Mouse (Mus musculus) kidney, postnatal 0 days (tissue): ENCODE measurements at regions not wholly inside any gene's neighbourhood (a gene's known extent, or its start where the extent isn't known, plus 50 kb on each side); places are given as distances from the start of the nearest gene placed in this dataset.

Source experiments
- ATAC-seq: fragments of 200-750 bp; cut with Nextera tagmentation; replicated peaks from 2 replicates; pipeline ENCODE4 v1.8.0; 2017; ENCODE audit warnings: low read depth, moderate number of reproducible peaks, moderate TSS enrichment, moderate library complexity; ENCODE audit not compliant: low FRiP score
- DNase-seq: peaks from one replicate; pipeline ENCODE4 v3.0.0-alpha.2; 2016; ENCODE audit warnings: low spot score
- H3K27ac ChIP-seq: fragments of 300-500 bp; sonication (generic); 2 replicates; pipeline ENCODE4 v1.5.1; 2014; ENCODE audit warnings: mild to moderate bottlenecking
- H3K27me3 ChIP-seq: fragments of 300-500 bp; sonication (generic); 2 replicates; pipeline ENCODE4 v1.6.1; 2014; ENCODE audit warnings: low read length, mixed read lengths; ENCODE audit not compliant: insufficient read depth
- H3K36me3 ChIP-seq: fragments of 300-500 bp; sonication (generic); 2 replicates; pipeline ENCODE4 v1.6.1; 2014; ENCODE audit warnings: low read length, mixed read lengths; ENCODE audit not compliant: insufficient read depth
- H3K4me1 ChIP-seq: fragments of 300-500 bp; sonication (generic); replicated peaks from 2 replicates; pipeline ENCODE4 v1.6.1; 2014; ENCODE audit warnings: antibody characterized with exemption, low read length, mixed read lengths; ENCODE audit not compliant: insufficient read depth
- H3K4me2 ChIP-seq: fragments of 300-500 bp; sonication (generic); 2 replicates; pipeline ENCODE4 v1.6.1; 2014; ENCODE audit warnings: mild to moderate bottlenecking, low read length, moderate library complexity, mixed read lengths
- H3K4me3 ChIP-seq: fragments of 300-500 bp; sonication (generic); replicated peaks from 2 replicates; pipeline ENCODE4 v1.5.1; 2014; ENCODE audit warnings: low read depth, low read length
- H3K9ac ChIP-seq: fragments of 300-500 bp; sonication (generic); 2 replicates; pipeline ENCODE4 v1.6.1; 2014; ENCODE audit warnings: low read depth, low read length
- H3K9me3 ChIP-seq: fragments of 300-500 bp; sonication (generic); replicated peaks from 2 replicates; pipeline ENCODE4 v1.6.1; 2016; ENCODE audit warnings: low read length, inconsistent platforms, mixed read lengths
- CTCF ChIP-seq: IDR thresholded peaks from 2 replicates; pipeline ENCODE4 v1.5.1; 2016; ENCODE audit warnings: antibody characterized with exemption, low read depth, mild to moderate bottlenecking, moderate library complexity
- WGBS: fragments of 180-500 bp; shearing (Covaris S2); extraction: QIAGEN DNeasy Blood & Tissue Kit; methylation state at CpG from one replicate; pipeline ENCODE4 v1.1.7; 2014; 5-methylcytosine and 5-hydroxymethylcytosine counted together

GRCm38 (mm10) chr11:18437834-18438611, 484.3 kb upstream of the Etaa1 start:
- H3K9me3 ChIP-seq, result no peaks in the 10 kb centered on the region
- H3K9ac ChIP-seq, result no peak overlapping the region
- no peak overlapping the region for H3K27ac ChIP-seq
- no peaks in the 10 kb centered on the region for H3K4me1 ChIP-seq
- WGBS, result 19% methylated on average over 6 of the region's 6 CpGs
- no peaks in the 10 kb centered on the region for H3K36me3 ChIP-seq
- TF ChIP-seq CTCF, result no peak
- H3K27me3 ChIP-seq, result no peaks in the 10 kb centered on the region
- ATAC-seq (no peak), DNase-seq (peak; percentile 52)
- no peak overlapping the region for H3K4me3 ChIP-seq
- no peak overlapping the region for H3K4me2 ChIP-seq

- Histone ChIP-seq H3K4me1 (no peaks in the 10 kb centered on the region), H3K36me3 (no peaks in the 10 kb centered on the region), H3K9ac (no peak overlapping the region), H3K27me3 (no peaks in the 10 kb centered on the region), H3K9me3 (no peaks in the 10 kb centered on the region), H3K27ac (no peak overlapping the region), H3K4me3 (no peak overlapping the region), H3K4me2 (no peak overlapping the region)
- TF ChIP-seq CTCF, result no peak
- no peak for ATAC-seq
- DNase-seq, result no peak
- 93% methylated on average over 3 of the region's 3 CpGs for WGBS
Observed at GRCm38 (mm10) chr11:18421076-18421475, 467.4 kb upstream of the Etaa1 start.

GRCm38 (mm10) chr11:18413769-18414168, 460.1 kb upstream of the Etaa1 start:
- Histone ChIP-seq H3K36me3 (no peaks in the 10 kb centered on the region), H3K27ac (no peak overlapping the region), H3K4me1 (no peaks in the 10 kb centered on the region), H3K4me2 (no peak overlapping the region), H3K9me3 (no peaks in the 10 kb centered on the region), H3K4me3 (no peak overlapping the region), H3K27me3 (no peaks in the 10 kb centered on the region), H3K9ac (no peak overlapping the region)
- WGBS, result 65% methylated on average over 1 of the region's 1 CpGs
- no peak for DNase-seq
- no peak for TF ChIP-seq CTCF
- no peak for ATAC-seq

- 42% methylated on average over 8 of the region's 8 CpGs for WGBS
- Histone ChIP-seq H3K36me3 (no peaks in the 10 kb centered on the region), H3K4me3 (no peak overlapping the region), H3K27me3 (no peaks in the 10 kb centered on the region), H3K9me3 (no peaks in the 10 kb centered on the region), H3K9ac (no peak overlapping the region), H3K4me1 (no peaks in the 10 kb centered on the region), H3K4me2 (no peak overlapping the region), H3K27ac (no peak overlapping the region)
- ATAC-seq, result no peak
- TF ChIP-seq CTCF, result no peak
- DNase-seq, result peak; percentile 38
Observed at GRCm38 (mm10) chr11:18408071-18408752, 454.5 kb upstream of the Etaa1 start.

- H3K4me1 ChIP-seq, result no peaks in the 10 kb centered on the region
- no peaks in the 10 kb centered on the region for H3K36me3 ChIP-seq
- DNase-seq (no peak), ATAC-seq (no peak)
- no peaks in the 10 kb centered on the region for H3K9me3 ChIP-seq
- TF ChIP-seq CTCF, result peak; percentile 38; the same call in 1 of the 2 replicates
- H3K27me3 ChIP-seq, result no peaks in the 10 kb centered on the region
- H3K9ac ChIP-seq, result no peak overlapping the region
- H3K27ac ChIP-seq, result no peak overlapping the region
- WGBS, result 74% methylated on average over 4 of the region's 4 CpGs
- H3K4me3 ChIP-seq, result no peak overlapping the region
- H3K4me2 ChIP-seq, result no peak overlapping the region
Observed at GRCm38 (mm10) chr11:18399561-18399960, 445.9 kb upstream of the Etaa1 start.

- 24% methylated on average over 6 of the region's 6 CpGs for WGBS
- Histone ChIP-seq H3K4me1 (no peaks in the 10 kb centered on the region), H3K4me2 (no peak overlapping the region), H3K9me3 (no peaks in the 10 kb centered on the region), H3K27me3 (no peaks in the 10 kb centered on the region), H3K36me3 (no peaks in the 10 kb centered on the region), H3K27ac (no peak overlapping the region), H3K4me3 (no peak overlapping the region), H3K9ac (no peak overlapping the region)
- ATAC-seq (no peak), DNase-seq (peak; percentile 75)
- no peak for TF ChIP-seq CTCF
Observed at GRCm38 (mm10) chr11:18396397-18396796, 442.7 kb upstream of the Etaa1 start.
